Mouse (Mus musculus) cortical plate, adult 2 months (tissue): Measurements from ENCODE around the gene Ptpn7.

Source experiments
- CTCF ChIP-seq: fragments of 200-500 bp; IDR thresholded peaks from 2 replicates; pipeline ENCODE4 v1.5.1; 2011; ENCODE audit warnings: mild to moderate bottlenecking, control low read depth, low read length; ENCODE audit not compliant: insufficient read depth; ENCODE audit errors: extremely low read depth
- POLR2A ChIP-seq: fragments of 200-500 bp; IDR thresholded peaks from 2 replicates; pipeline ENCODE4 v1.6.1; 2011; ENCODE audit warnings: mild to moderate bottlenecking, low read length, control low read depth; ENCODE audit not compliant: insufficient read depth; ENCODE audit errors: extremely low read depth

- TF ChIP-seq CTCF: no peak
- TF ChIP-seq POLR2A: no peak
Observed at GRCm38 (mm10) chr1:135143940-135144339, 11.4 kb downstream of the Ptpn7 start.
